In the genomic region with DNA sequence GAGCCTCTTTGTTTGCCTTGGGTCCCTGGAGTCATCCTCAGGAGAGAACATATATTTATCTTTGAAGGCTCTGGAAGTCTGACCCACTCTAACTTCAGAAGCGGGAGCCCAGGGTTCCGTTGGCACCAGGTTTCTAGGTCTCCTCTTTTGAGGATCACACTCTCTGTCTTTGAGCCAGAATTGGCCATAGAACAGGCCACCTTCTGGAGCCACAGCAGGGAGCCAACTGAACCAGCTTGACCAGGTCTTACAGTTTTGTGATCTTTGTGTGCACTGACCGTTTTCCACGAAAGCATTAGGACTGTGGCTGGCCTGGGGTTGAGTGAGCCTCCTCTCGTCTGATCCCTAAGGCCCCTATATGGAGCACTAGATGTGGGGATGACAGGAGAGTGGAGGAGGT, we compare ENCODE assay signal across 12 mouse cellular contexts. TPM values are rescaled to one million over a fixed set of nuclear protein-coding genes. Genes with fewer than 3 reads are reported as not detected.
DNase-seq lines count a peak whose midpoint lies in the region; ATAC-seq and TF ChIP-seq lines count a peak whose summit lies in the region.
"Had no signal": no experiment of that assay in that cellular context is flagged by ENCODE, and none has a peak within 500 bp of the region (broad histone marks: within the 10 kb centered on the region; RNA-seq: fewer than 3 reads in every experiment).

No protein-coding gene starts in this region.

- H3K4me2 ChIP-seq in liver, postnatal 0 days (ENCODE audit: low read depth, low read length), result no peak overlapping the region
- H3K4me2 ChIP-seq in embryonic facial prominence, embryonic 15.5 days (replicated peaks), result peak overlapping the region; percentile 27; the same call in 1 of the 2 replicates
- 0 out of 2 replicates have a peak overlapping the region, but pooled peaks have one; percentile 16 for H3K4me2 ChIP-seq in neural tube, embryonic 14.5 days (ENCODE audit: low read depth, low read length)

- WGBS in liver, adult 2 months, result 49% methylated on average over 5 of the region's 5 CpGs
- WGBS in liver, postnatal 0 days (ENCODE audit: insufficient replicate concordance), result 90% methylated on average over 5 of the region's 5 CpGs
- 82% methylated on average over 5 of the region's 5 CpGs for WGBS in embryonic facial prominence, embryonic 15.5 days
- WGBS in neural tube, embryonic 14.5 days, result 87% methylated on average over 5 of the region's 5 CpGs

- H3K4me1 ChIP-seq in liver, adult 2 months (ENCODE audit: control insufficient read depth, insufficient read depth, low read length), result peaks cover 32% of the 10 kb centered on the region
- H3K4me1 ChIP-seq in liver, postnatal 0 days (ENCODE audit: insufficient read depth), result peaks cover 30% of the 10 kb centered on the region
- peaks cover 41% of the 10 kb centered on the region for H3K4me1 ChIP-seq in embryonic facial prominence, embryonic 15.5 days
- H3K4me1 ChIP-seq in neural tube, embryonic 14.5 days (ENCODE audit: control insufficient read depth, insufficient read depth, low read length), result peaks cover 6% of the 10 kb centered on the region; the same call in 1 of the 2 replicates

- TF ChIP-seq EP300 in liver, postnatal 0 days (IDR thresholded peaks at IDR 0.05; ENCODE audit: low read depth), result no peak

- H3K9ac ChIP-seq in liver, adult 2 months (ENCODE audit: low read depth, low read length), result no peak overlapping the region
- H3K9ac ChIP-seq in liver, postnatal 0 days (replicated peaks), result no peak overlapping the region
- H3K9ac ChIP-seq in embryonic facial prominence, embryonic 15.5 days, result no peak overlapping the region
- no peak overlapping the region for H3K9ac ChIP-seq in neural tube, embryonic 14.5 days (replicated peaks; ENCODE audit: low read depth, low read length)

- H3K4me3 ChIP-seq in liver, adult 2 months (ENCODE audit: insufficient read depth, low read depth, low read length), result no peak overlapping the region
- no peak overlapping the region for H3K4me3 ChIP-seq in liver, postnatal 0 days (ENCODE audit: low read depth, low read length)
- 0 out of 2 replicates have a peak overlapping the region, but pooled peaks have one; percentile 10 for H3K4me3 ChIP-seq in embryonic facial prominence, embryonic 15.5 days (replicated peaks)
- H3K4me3 ChIP-seq in neural tube, embryonic 14.5 days (ENCODE audit: low read depth, low read length), result no peak overlapping the region

- no peaks in the 10 kb centered on the region for H3K36me3 ChIP-seq in liver, adult 2 months (ENCODE audit: control insufficient read depth, insufficient read depth, low read length)
- H3K36me3 ChIP-seq in liver, postnatal 0 days (replicated peaks; ENCODE audit: insufficient read depth, low read length), result peaks cover 14% of the 10 kb centered on the region
- peaks cover 17% of the 10 kb centered on the region for H3K36me3 ChIP-seq in embryonic facial prominence, embryonic 15.5 days
- H3K36me3 ChIP-seq in neural tube, embryonic 14.5 days (ENCODE audit: control insufficient read depth, insufficient read depth, low read length), result no peaks in the 10 kb centered on the region

- no peak for TF ChIP-seq CTCF in liver, adult 2 months (IDR thresholded peaks at IDR 0.05; ENCODE audit: low read depth, low read length)
- TF ChIP-seq CTCF in liver, postnatal 0 days (IDR thresholded peaks at IDR 0.05; ENCODE audit: low read depth), result no peak

- H3K27ac ChIP-seq in liver, adult 2 months (replicated peaks; ENCODE audit: insufficient read depth, low read depth, low read length), result no peak overlapping the region
- H3K27ac ChIP-seq in liver, postnatal 0 days (ENCODE audit: low read depth), result no peak overlapping the region
- no peak overlapping the region for H3K27ac ChIP-seq in embryonic facial prominence, embryonic 15.5 days (replicated peaks)
- no peak overlapping the region for H3K27ac ChIP-seq in neural tube, embryonic 14.5 days (ENCODE audit: low read depth, low read length)

- DNase-seq in cerebellum, adult 18-20 months, result peak; percentile 59 to 62
- DNase-seq in liver, adult 2 months (ENCODE audit: extremely low read depth, low read depth, low spot score), result peak; percentile 33
- DNase-seq in liver, postnatal 0 days, result no peak
- DNase-seq in right cerebral cortex, postnatal 25 days, result no peak
- no peak for DNase-seq in left cerebral cortex, adult 18-20 months (ENCODE audit: low spot score in 2 of 2)
- DNase-seq: adrenal gland, postnatal 36 days; gastrocnemius, postnatal 36 days; layer of hippocampus, postnatal 36 days; lung, postnatal 4 days had no signal

- no peaks in the 10 kb centered on the region for H3K27me3 ChIP-seq in liver, adult 2 months (ENCODE audit: control insufficient read depth, insufficient read depth, low read length)
- H3K27me3 ChIP-seq in liver, postnatal 0 days (ENCODE audit: insufficient read depth, low read length), result no peaks in the 10 kb centered on the region
- no peaks in the 10 kb centered on the region for H3K27me3 ChIP-seq in embryonic facial prominence, embryonic 15.5 days
- H3K27me3 ChIP-seq in neural tube, embryonic 14.5 days (ENCODE audit: control insufficient read depth, insufficient read depth, low read length), result no peaks in the 10 kb centered on the region

- no peak for TF ChIP-seq POLR2A in liver, adult 2 months (IDR thresholded peaks at IDR 0.05; ENCODE audit: extremely low read depth, insufficient read depth, low read length)

- H3K79me2 ChIP-seq in liver, adult 2 months (ENCODE audit: control insufficient read depth, insufficient read depth, low read length), result peaks cover 17% of the 10 kb centered on the region; the same call in 1 of the 2 replicates

- H3K9me3 ChIP-seq in liver, postnatal 0 days (ENCODE audit: low read length), result no peaks in the 10 kb centered on the region
- H3K9me3 ChIP-seq in embryonic facial prominence, embryonic 15.5 days (replicated peaks), result no peaks in the 10 kb centered on the region
- no peaks in the 10 kb centered on the region for H3K9me3 ChIP-seq in neural tube, embryonic 14.5 days (ENCODE audit: control insufficient read depth, low read length)

- ATAC-seq in cerebellum, adult (ENCODE audit: insufficient number of reproducible peaks, low FRiP score, low TSS enrichment), result no peak
- no peak for ATAC-seq in liver, postnatal 0 days
- ATAC-seq in embryonic facial prominence, embryonic 15.5 days (ENCODE audit: insufficient number of reproducible peaks, low FRiP score, low TSS enrichment, low read depth), result no peak
- ATAC-seq in neural tube, embryonic 14.5 days (ENCODE audit: low read depth), result no peak

RNA-seq across cellular contexts. Expression of gene Ppard, which starts 2.1 kb away (rescaled TPM):
- total RNA-seq in liver, adult 2 months (2014; rRNA removed), result 3.0 and 3.2 TPM in 2 replicates
- polyA plus RNA-seq in liver, adult 2 months (2012; rRNA removed), result 9.7 and 13.7 TPM in 2 replicates
- 0.66 and 0.73 TPM in 2 replicates for polyA plus RNA-seq in liver, postnatal 0 days (2015; fragmentation: Nextera tagmentation; extraction: Ambion mirVana)
- polyA plus RNA-seq in embryonic facial prominence, embryonic 15.5 days (2015; fragmentation: Nextera tagmentation; extraction: Ambion mirVana), result 3.2 and 4.0 TPM in 2 replicates
- polyA plus RNA-seq in neural tube, embryonic 14.5 days (2014; fragmentation: Nextera tagmentation; extraction: Ambion mirVana), result 1.3 and 2.0 TPM in 2 replicates
- total RNA-seq in left cerebral cortex, adult 18-20 months (2021), result 10 to 100 TPM; 27.9 to 28.6 TPM

RNA-seq across cellular contexts. Expression of gene Def6, which starts 27.1 kb away (rescaled TPM):
- 0.28 and 0.67 TPM in 2 replicates for total RNA-seq in liver, adult 2 months (2014; rRNA removed)
- polyA plus RNA-seq in liver, adult 2 months (2012; rRNA removed), result 0.31 and 1.0 TPM in 2 replicates
- polyA plus RNA-seq in liver, postnatal 0 days (2015; fragmentation: Nextera tagmentation; extraction: Ambion mirVana), result 8.3 and 9.0 TPM in 2 replicates
- polyA plus RNA-seq in embryonic facial prominence, embryonic 15.5 days (2015; fragmentation: Nextera tagmentation; extraction: Ambion mirVana), result 18.4 and 19.8 TPM in 2 replicates
- 4.0 and 5.0 TPM in 2 replicates for polyA plus RNA-seq in neural tube, embryonic 14.5 days (2014; fragmentation: Nextera tagmentation; extraction: Ambion mirVana)
- 1 to 10 TPM; 3.1 to 4.1 TPM for total RNA-seq in left cerebral cortex, adult 18-20 months (2021)

RNA-seq across cellular contexts. Expression of gene Zfp523, which starts 57.7 kb away (rescaled TPM):
- 10.4 and 13.2 TPM in 2 replicates for total RNA-seq in liver, adult 2 months (2014; rRNA removed)
- polyA plus RNA-seq in liver, adult 2 months (2012; rRNA removed), result 27.8 and 33.6 TPM in 2 replicates
- 6.1 and 6.2 TPM in 2 replicates for polyA plus RNA-seq in liver, postnatal 0 days (2015; fragmentation: Nextera tagmentation; extraction: Ambion mirVana)
- polyA plus RNA-seq in embryonic facial prominence, embryonic 15.5 days (2015; fragmentation: Nextera tagmentation; extraction: Ambion mirVana), result 43.0 and 44.7 TPM in 2 replicates
- polyA plus RNA-seq in neural tube, embryonic 14.5 days (2014; fragmentation: Nextera tagmentation; extraction: Ambion mirVana), result 37.6 and 46.1 TPM in 2 replicates
- total RNA-seq in left cerebral cortex, adult 18-20 months (2021), result 100 to 1,000 TPM; 111 to 116 TPM

Comparison
In these comparisons a context has a peak if more than half of its experiments do, and no peak if none do; other contexts are left out.
1. DNase-seq: peak in cerebellum, adult 18-20 months (2 of 2) and liver, adult 2 months (single experiment); none in liver, postnatal 0 days (single experiment), right cerebral cortex, postnatal 25 days (single experiment) and left cerebral cortex, adult 18-20 months (0 of 2).